Mouse (Mus musculus): ENCODE measurements around the gene Eppin.

DNA sequence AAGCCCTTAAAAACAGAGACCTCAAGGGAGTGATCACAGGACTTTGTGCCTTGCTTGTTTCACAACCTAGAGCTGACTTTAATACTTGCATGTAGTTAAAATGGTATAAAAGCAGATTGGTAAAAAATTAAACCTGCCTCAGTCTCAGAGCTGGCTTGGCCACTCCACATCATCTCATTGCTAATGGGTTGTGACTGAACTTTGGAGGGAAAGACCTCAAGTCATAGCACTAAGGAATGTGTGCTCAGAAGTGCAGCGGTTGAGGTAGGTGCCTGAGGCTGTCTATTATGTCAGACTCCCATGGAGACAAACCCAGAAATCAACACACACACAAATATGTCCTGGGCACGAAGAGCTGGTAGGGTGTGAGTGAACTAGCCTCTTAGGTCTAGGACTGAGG lies 49.6 kb downstream of the Eppin start:
- TF ChIP-seq CTCF (conservative IDR thresholded peaks at IDR 0.05 in 1 of 2, IDR thresholded peaks at IDR 0.05 in 1 of 2; ENCODE audit: low read depth in 2 of 2, low read length in 2 of 2), result no peak
- no peak for TF ChIP-seq MAX (IDR thresholded peaks at IDR 0.05; ENCODE audit: low read length)
- no peak for TF ChIP-seq POLR2A (IDR thresholded peaks at IDR 0.05; ENCODE audit: low read depth, low read length)
- no peak for TF ChIP-seq MAFK (IDR thresholded peaks at IDR 0.05; ENCODE audit: insufficient replicate concordance, low read length)
- TF ChIP-seq MEF2A (IDR thresholded peaks at IDR 0.05; ENCODE audit: borderline replicate concordance, low read depth, low read length), result no peak
- no peak for TF ChIP-seq SMC3 (IDR thresholded peaks at IDR 0.05; ENCODE audit: low read depth, low read length)
- no peak for TF ChIP-seq UBTF (IDR thresholded peaks at IDR 0.05; ENCODE audit: low read depth, low read length)
- no peak for TF ChIP-seq MAZ (IDR thresholded peaks at IDR 0.05; ENCODE audit: low read depth, low read length)
- TF ChIP-seq CHD1 (IDR thresholded peaks at IDR 0.05; ENCODE audit: low read depth, low read length), result no peak
